Mouse (Mus musculus) kidney, adult 2 months (tissue): ENCODE measurements at regions not wholly inside any gene's neighbourhood (a gene's known extent, or its start where the extent isn't known, plus 50 kb on each side); places are given as distances from the start of the nearest gene placed in this dataset.

Source experiments
- DNase-seq: peaks from one replicate; pipeline ENCODE4 v3.0.0; 2021
- H3K27ac ChIP-seq: fragments of 200-500 bp; 2 replicates; pipeline ENCODE4 v1.5.1; 2012; ENCODE audit warnings: low read depth, low read length, control low read depth, inconsistent platforms; ENCODE audit not compliant: insufficient read depth
- H3K27me3 ChIP-seq: fragments of 200-500 bp; replicated peaks from 2 replicates; pipeline ENCODE4 v1.6.1; 2012; ENCODE audit warnings: mild to moderate bottlenecking, moderate library complexity, low read length, inconsistent platforms; ENCODE audit not compliant: control insufficient read depth, insufficient read depth
- H3K36me3 ChIP-seq: fragments of 200-500 bp; 2 replicates; pipeline ENCODE4 v1.6.1; 2012; ENCODE audit warnings: mild to moderate bottlenecking, moderate library complexity, low read length, inconsistent platforms; ENCODE audit not compliant: control insufficient read depth, insufficient read depth
- H3K4me1 ChIP-seq: fragments of 200-500 bp; 2 replicates; pipeline ENCODE4 v1.6.1; 2011; ENCODE audit warnings: low read length; ENCODE audit not compliant: control insufficient read depth, insufficient read depth
- H3K4me3 ChIP-seq: fragments of 200-500 bp; 2 replicates; pipeline ENCODE4 v1.5.1; 2011; ENCODE audit warnings: mild to moderate bottlenecking, low read depth, low read length, control low read depth; ENCODE audit not compliant: insufficient read depth
- CTCF ChIP-seq: fragments of 200-500 bp; conservative IDR thresholded peaks from 2 replicates; pipeline ENCODE4 v1.5.1; 2011; ENCODE audit warnings: low read depth, mild to moderate bottlenecking, control low read depth, low read length, moderate library complexity, mixed read lengths; ENCODE audit not compliant: insufficient read depth, insufficient read length
- POLR2A ChIP-seq: fragments of 200-500 bp; IDR thresholded peaks from one replicate; pipeline ENCODE4 v1.6.1; 2011; ENCODE audit warnings: low read depth, low read length, control low read depth
- WGBS: fragments of 180-500 bp; shearing (Covaris S2); methylation state at CpG from one replicate; pipeline ENCODE4 v1.1.7; 2018; 5-methylcytosine and 5-hydroxymethylcytosine counted together

- no peak for DNase-seq
- Histone ChIP-seq H3K36me3 (no peaks in the 10 kb centered on the region), H3K4me1 (peaks cover 3% of the 10 kb centered on the region; the same call in 1 of the 2 replicates), H3K4me3 (no peak overlapping the region), H3K27me3 (no peaks in the 10 kb centered on the region), H3K27ac (no peak overlapping the region)
- WGBS = 62% methylated on average over 11 of the region's 11 CpGs
- TF ChIP-seq CTCF (no peak), POLR2A (no peak)
Measured at GRCm38 (mm10) chr6:100938376-100938775, 105.0 kb downstream of the Ppp4r2 start.

GRCm38 (mm10) chr6:100939042-100939441 is 105.6 kb downstream of the Ppp4r2 start:
- H3K36me3 ChIP-seq = no peaks in the 10 kb centered on the region
- H3K27me3 ChIP-seq = no peaks in the 10 kb centered on the region
- no peak for TF ChIP-seq POLR2A
- no peak for TF ChIP-seq CTCF
- WGBS = 34% methylated on average over 12 of the region's 12 CpGs
- peaks cover 3% of the 10 kb centered on the region; the same call in 1 of the 2 replicates for H3K4me1 ChIP-seq
- no peak overlapping the region; the same call in 1 of the 2 replicates for H3K27ac ChIP-seq
- DNase-seq = peak; percentile 82
- H3K4me3 ChIP-seq = no peak overlapping the region

- H3K4me1 ChIP-seq = peaks cover 3% of the 10 kb centered on the region; the same call in 1 of the 2 replicates
- no peak overlapping the region for H3K4me3 ChIP-seq
- H3K27me3 ChIP-seq = no peaks in the 10 kb centered on the region
- no peaks in the 10 kb centered on the region for H3K36me3 ChIP-seq
- TF ChIP-seq POLR2A (no peak), CTCF (no peak)
- WGBS = 75% methylated on average over 5 of the region's 5 CpGs
- DNase-seq = no peak
- no peak overlapping the region for H3K27ac ChIP-seq
Measured at GRCm38 (mm10) chr6:100939766-100940165, 106.3 kb downstream of the Ppp4r2 start.

- peak; percentile 59 for DNase-seq
- WGBS = 44% methylated on average over 2 of the region's 2 CpGs
- Histone ChIP-seq H3K36me3 (no peaks in the 10 kb centered on the region), H3K4me3 (no peak overlapping the region), H3K4me1 (peaks cover 3% of the 10 kb centered on the region; the same call in 1 of the 2 replicates), H3K27ac (no peak overlapping the region), H3K27me3 (no peaks in the 10 kb centered on the region)
- TF ChIP-seq CTCF (no peak), POLR2A (no peak)
Measured at GRCm38 (mm10) chr6:100941686-100942085, 108.3 kb downstream of the Ppp4r2 start.

- no peak overlapping the region for H3K4me3 ChIP-seq
- no peaks in the 10 kb centered on the region for H3K36me3 ChIP-seq
- peaks cover 3% of the 10 kb centered on the region; the same call in 1 of the 2 replicates for H3K4me1 ChIP-seq
- DNase-seq = no peak
- TF ChIP-seq CTCF (no peak), POLR2A (no peak)
- 86% methylated on average over 6 of the region's 6 CpGs for WGBS
- no peaks in the 10 kb centered on the region for H3K27me3 ChIP-seq
- no peak overlapping the region for H3K27ac ChIP-seq
Measured at GRCm38 (mm10) chr6:100942956-100943355, 109.5 kb downstream of the Ppp4r2 start.

GRCm38 (mm10) chr6:100945796-100946195 is 112.4 kb downstream of the Ppp4r2 start:
- Histone ChIP-seq H3K27ac (no peak overlapping the region), H3K4me1 (no peaks in the 10 kb centered on the region; the same call in 1 of the 2 replicates), H3K4me3 (no peak overlapping the region), H3K27me3 (no peaks in the 10 kb centered on the region), H3K36me3 (no peaks in the 10 kb centered on the region)
- no peak for TF ChIP-seq CTCF
- TF ChIP-seq POLR2A = no peak
- WGBS = 72% methylated on average over 2 of the region's 2 CpGs
- DNase-seq = no peak

GRCm38 (mm10) chr6:100948340-100948739 is 114.9 kb downstream of the Ppp4r2 start:
- 71% methylated on average over 7 of the region's 7 CpGs for WGBS
- H3K27ac ChIP-seq = no peak overlapping the region

More at GRCm38 (mm10) chr6:100948340-100948739, 114.9 kb downstream of the Ppp4r2 start:
- TF ChIP-seq CTCF = no peak
- no peak for TF ChIP-seq POLR2A
- DNase-seq = no peak
- H3K36me3 ChIP-seq = no peaks in the 10 kb centered on the region
- no peaks in the 10 kb centered on the region for H3K27me3 ChIP-seq
- no peaks in the 10 kb centered on the region for H3K4me1 ChIP-seq
- no peak overlapping the region for H3K4me3 ChIP-seq
